Mouse (Mus musculus) CD4-positive, CD25-positive, alpha-beta regulatory T cell, adult 2 months (primary cell): ENCODE data around the gene Nsl1.

Experiments used
- DNase-seq: peaks from one replicate; pipeline ENCODE4 v3.0.0-alpha.2; 2012; ENCODE audit warnings: low read depth, low spot score

Gene Nsl1

DNA sequence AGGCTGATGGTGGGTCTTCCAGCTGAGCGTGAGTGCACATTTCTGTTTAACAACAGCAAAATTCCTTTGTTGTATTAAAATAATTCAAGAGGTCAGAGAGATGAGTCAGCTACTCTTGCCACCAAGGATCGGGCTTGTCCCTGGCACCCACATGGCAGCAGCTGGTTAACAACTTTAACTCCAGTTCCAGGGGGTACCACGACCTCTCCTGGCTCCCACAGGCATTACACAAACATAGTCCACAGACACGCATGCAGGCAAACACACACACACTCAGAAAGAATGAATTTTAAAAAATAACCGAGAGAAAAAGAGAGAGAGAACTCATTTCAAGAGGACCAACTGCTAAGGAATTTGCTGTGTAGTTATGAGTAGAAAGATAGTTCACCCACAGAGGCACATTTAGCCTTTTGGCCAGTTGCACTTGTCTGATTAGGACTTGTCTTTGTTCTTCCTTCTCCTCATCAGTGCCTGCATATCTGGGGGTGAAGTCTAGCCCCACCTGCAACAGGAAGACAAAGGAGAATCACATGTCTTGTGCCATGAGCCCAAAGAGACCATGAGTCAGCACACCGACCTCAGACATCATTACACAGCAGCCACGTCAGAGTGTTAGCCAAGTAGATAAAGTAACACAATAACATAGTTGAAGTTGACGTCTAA lies 7.8 kb upstream of the Nsl1 start:
- no peak for DNase-seq

DNA sequence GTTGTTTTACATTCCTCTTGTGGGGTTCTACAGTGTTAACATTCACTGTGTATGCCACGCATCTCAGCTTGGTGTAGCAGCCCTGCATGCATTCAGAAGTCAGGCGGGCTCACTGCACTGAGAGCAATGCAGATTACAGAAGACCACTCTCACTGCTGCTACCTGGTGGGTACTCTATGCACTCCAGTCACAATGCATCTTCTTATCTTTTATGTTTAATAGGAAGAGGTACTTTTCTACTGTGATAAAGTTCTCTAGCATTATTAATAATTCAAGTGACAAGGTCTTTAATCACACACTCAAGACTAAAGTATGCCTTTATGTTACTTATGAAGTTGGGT lies 7.3 kb upstream of the Nsl1 start:
- DNase-seq: no peak

DNA sequence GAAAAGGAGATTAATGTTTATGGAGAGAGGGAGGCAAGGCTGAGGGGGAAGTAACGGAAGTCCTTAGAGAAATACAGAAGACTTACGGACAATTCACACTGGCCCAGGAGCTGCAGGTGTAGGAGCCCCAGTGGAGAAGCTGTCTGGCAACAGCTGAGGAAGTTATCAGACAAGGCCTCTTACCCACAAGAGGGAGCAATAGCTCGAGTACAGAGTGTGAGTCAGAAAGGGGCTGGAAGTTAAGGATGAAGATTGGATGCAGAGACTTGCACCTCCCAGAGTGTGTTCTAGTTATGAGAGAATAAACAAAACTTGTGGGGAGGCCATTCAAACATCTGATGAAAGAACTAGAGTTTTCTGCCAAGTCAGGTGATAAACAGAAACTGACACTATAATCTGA lies 5.4 kb upstream of the Nsl1 start:
- DNase-seq: no peak

DNA sequence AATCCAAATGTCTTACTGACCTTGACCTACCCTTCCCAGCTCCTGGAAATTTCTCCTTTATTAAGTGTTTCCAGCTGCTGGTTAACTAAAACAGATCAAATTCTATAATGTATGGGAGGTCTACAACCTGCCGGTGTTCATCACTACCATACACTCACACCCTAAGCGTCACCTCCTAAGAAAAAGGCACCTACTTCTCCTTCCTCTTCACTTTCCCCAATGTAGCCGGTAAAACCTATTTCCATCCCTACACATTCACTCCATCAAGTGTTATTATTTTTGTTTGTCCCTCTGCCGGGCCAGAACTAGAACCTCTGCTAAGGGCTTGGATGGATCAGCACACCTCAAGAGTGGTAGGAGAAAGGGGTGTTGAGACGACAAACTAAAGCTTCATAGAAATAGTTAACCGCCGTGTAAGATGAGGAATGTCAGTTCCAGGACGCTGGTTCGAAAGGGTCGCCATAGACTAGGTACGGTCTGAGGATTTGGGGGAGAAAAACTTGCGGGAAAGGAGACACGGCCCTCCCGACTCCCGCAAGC lies 501 bp upstream of the Nsl1 start:
- no peak for DNase-seq

DNA sequence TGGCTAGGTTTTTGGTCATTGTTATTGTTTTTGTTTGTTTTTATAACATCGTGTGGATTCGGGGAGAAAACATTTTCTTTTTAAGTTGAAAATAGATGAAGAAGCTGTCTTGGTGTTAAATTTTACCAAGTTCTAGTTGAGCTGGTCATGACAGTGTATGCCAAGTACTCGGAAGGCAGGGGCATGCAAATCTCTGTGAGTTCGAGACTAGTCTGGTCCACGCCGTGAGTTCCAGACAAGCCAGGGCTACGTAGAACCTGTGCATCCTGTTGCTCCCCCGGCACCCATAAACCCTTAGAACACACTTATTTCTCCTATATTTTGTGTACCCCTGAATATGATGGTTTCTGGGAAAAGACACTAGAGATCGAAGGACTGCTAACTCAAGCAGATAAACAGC lies 888 bp downstream of the Nsl1 start:
- DNase-seq: no peak

DNA sequence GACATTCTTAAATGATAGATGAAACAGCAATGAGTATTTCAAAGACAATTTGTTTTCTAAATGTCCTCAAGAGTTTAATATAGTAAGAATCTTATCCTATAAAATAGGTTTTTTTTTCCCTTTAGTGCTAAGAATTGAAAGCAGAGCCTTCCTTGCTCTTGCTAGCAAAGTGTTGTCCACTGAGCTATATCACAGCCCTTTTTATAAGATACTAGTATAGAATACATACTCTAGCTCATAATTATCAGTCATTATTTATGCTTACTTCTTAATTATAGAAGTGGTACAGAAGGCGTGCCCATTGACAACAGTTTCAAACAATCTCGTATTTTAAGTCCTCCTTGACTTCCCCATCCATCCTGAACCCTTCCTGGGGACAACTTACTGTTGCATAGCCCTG lies 1.7 kb downstream of the Nsl1 start:
- no peak for DNase-seq

DNA sequence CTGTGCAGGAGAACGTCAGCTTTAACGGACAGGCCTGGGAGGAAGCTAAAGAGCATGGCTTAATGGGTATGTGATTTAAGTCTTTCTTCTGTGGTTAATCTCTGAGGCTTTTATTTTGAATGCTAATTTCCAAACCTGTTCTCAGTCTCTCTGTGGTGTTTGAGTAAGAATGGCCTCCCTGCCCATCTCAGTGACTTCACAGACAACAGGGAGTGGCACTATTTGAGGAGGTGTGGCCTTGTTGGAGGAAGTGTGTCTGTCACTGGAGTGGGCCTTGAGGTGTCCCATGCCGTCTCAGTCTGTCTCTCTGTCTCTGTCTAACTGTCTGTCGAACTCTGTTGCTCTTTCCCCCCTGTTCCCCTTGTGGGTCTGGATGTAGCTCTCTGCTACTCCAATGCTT lies 2.4 kb downstream of the Nsl1 start:
- DNase-seq: no peak

DNA sequence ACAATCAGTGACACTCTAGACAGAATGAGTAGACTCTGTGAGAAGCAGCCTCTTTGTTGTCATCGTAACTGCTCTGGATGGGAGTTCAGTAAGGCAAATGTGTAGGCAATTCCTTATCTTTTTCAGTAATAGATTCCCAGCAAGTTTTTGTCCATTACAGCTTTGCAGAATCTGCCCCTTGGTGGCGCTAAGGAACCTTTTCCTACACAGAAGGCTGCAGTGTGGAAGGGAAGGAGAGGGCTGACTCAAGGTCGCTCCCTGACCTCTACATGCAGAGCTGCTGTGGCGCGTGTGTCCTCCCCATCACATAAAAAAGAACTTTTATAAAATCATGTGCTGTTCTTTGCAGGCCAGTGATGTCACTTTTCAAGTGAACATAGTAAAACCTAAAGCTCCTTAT lies 5.6 kb downstream of the Nsl1 start:
- DNase-seq: no peak

DNA sequence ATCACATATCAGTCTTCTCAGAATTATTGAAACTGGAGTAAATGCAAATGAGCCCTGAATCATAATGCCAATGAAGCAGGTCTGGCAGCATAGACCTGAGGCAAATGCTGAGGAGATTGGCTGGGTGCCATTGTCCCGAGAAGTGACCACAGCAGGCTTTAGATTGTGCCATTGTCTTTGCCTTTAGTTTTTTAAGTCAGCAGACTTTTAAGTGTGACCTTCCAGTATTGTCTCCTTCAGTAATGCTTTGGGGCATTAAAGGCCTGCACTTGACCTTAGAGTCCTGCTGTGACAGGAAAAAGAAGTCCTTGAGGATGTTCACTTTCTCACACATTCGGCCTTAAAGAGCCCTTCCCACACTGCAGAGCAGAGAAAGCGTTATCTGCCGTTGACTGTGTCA lies 7.4 kb downstream of the Nsl1 start:
- DNase-seq: no peak

DNA sequence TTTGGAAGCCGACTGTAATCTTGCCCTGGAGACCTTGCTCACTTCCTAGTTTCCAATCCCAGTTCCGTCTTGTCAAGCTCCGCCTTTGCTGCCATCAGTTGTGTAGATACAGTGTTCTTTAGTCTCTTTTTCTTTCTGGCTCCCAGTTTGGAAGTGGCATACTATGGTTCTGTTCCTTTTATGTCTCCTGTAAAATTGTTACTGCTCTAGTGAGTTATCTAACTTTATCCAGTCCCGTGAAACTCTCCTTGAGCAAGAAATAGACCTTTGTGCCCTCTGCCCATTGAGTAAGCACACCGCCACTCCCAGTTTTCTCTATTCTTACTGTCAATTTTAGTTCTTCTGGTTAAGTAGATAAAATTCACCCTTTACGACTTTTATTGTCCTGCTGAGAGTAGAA lies 8.8 kb downstream of the Nsl1 start:
- DNase-seq: no peak

DNA sequence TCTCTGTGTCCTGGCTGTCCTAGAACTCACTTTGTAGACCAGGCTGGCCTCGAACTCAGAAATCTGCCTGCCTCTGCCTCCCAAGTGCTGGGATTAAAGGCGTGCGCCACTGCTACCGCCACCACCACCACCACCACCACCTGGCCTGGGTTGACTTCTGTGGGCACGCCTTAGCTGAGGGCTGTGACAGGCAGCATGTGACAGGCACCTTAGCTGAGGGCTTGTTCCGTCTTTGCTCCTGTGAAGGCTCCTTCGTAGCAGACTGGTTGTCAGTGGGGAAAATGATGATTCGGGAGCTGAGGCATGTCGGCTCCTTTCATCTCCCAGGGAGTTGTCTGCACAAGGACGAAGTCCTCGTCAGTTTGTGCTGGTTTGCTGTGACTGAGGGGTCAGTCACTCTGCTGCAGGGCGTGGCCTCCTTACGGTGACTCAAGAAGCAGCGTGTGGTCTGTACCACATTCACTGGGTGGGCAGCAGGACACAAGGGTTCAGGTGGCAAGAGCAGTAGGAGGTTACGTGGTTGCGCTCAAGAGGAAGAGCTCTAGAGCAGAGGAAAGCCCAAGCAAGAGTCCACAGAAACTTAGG lies 9.6 kb downstream of the Nsl1 start:
- DNase-seq: no peak

DNA sequence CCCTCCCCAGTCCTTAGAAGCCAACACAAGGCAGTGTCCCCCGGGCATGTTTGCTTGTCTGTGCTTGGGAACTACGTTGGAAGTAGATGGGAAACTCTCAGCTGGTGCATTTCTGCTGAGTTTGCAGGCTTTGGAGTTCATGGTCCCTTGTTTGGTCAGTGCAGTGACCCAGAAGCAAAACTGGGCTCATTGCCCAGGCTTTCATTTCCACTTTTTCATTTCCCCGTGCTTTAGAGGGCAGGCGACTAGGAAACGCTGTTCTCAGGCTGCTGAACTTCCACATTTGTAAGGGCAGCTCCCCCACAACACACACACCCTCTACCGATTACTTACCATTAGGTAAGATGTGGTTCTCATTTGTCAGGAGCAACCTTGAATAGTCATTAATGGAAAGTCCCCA lies 10.2 kb downstream of the Nsl1 start:
- DNase-seq: no peak

DNA sequence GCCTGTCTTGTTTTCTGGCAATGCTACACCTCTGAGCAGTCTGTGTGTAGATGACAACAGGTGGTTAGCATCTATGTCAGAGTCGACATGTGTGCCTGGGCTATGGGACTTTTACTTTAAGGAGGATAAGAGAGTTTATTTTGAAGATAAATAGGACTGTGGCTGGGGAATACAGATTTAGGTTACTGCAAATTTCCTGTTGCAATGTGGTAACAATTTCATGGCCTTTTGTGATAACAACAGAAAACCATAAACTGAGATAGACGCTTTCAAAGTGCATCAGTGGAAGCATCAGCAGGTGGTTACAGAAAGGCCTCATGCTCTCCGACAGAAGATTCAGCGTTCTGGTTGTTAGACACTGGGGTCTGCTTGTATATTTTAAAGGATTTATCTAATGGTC lies 10.7 kb downstream of the Nsl1 start:
- DNase-seq: no peak

DNA sequence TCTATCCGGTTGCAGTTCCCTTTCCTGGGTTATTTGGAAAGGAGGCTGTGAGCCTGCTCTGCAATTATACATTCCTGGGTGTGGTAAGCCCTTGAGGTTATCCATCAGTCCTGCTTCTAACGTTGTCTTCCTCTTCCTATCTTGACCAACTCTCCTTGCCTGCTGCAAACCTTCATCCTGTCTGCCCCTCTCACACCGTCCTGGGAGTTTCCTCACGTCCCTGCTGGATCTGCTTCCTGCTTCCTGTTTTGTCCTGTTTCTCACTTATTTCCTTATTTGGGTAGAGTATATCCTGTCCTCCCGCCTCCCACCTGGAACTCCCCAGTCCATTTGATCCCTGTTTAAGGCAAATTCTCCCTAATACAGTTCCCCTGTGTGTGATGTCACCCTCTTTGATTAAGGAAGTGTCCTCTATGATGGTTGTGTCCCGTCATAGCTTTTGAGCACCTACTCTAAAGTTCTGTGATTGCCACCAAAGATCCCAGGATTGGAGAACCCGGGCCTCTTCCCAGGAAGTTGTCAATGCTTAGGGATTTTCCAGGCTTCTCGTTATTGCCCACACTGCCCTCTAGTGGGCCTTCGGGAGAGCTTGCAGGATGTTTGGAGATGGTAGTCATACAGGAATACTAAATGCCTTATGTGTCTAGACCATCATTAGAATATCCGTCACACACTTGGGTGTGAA lies 12.5 kb downstream of the Nsl1 start:
- peak; percentile 52 for DNase-seq

DNA sequence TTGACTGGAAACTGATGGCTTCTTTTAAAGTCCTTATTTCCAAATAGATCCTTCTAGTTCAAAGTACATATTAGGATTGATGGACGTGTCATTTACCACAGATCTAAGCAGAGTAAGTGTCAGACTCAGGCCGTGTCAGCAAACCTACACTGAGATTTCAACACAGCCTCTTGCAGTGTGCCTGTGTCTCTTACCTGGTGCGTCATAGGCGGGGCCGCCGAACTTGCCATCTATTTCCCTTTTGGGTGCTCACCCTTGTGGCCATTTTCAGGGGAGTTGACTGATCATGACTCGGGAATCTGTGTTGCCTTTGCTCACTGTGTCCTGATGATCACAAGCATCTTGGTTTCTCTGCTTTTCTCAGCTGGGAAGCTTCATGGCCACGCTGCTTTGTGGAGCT lies 20.4 kb downstream of the Nsl1 start:
- DNase-seq: no peak

DNA sequence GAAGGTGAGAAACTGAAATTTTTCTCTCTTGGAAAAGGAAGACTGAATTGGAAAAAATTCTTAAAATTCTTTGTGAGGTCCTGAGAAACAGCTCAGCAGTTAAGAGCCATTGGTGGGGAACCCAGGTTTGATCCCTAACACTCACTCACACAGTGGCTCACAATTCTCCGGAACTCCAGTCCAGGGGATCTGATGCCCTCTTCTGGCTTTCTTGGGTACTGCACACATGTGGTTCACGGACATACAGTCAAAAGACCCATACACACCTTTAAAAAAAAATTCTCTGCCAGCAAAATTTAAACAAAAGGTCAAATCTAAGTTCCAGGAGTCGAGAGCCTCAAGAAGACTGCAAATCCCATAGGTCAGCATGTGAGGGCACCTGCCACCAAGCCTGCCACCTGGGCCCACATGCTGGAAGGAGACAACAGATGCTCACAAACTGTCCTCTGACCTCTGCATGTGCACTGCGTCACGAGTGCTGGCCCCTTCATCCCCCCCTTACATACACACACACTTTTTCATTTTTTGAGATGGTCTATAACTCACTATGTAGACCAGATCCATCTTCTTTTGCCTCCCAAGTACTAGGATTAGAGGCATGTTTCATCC lies 22.2 kb downstream of the Nsl1 start:
- DNase-seq: peak; percentile 66

DNA sequence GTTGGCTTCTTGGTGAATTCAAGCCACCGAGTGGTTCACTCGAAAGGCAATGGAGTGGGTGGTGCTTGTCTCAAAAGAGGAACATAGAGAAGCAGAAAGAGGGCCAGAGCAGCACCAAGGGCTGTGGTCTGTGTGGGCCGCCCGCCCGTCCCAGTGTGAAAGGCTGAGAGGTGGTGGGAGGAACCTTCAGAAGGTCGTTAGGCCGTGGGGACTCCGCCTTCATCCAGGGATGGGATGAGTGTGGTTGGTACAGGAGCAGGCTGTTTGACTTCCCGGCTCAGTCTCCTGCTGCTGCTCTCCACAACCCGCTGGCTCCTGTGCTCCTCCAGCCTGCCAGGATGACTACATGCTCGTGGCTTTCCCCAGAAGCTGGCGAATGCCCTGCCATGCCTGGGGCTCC lies 22.8 kb downstream of the Nsl1 start:
- DNase-seq: no peak

DNA sequence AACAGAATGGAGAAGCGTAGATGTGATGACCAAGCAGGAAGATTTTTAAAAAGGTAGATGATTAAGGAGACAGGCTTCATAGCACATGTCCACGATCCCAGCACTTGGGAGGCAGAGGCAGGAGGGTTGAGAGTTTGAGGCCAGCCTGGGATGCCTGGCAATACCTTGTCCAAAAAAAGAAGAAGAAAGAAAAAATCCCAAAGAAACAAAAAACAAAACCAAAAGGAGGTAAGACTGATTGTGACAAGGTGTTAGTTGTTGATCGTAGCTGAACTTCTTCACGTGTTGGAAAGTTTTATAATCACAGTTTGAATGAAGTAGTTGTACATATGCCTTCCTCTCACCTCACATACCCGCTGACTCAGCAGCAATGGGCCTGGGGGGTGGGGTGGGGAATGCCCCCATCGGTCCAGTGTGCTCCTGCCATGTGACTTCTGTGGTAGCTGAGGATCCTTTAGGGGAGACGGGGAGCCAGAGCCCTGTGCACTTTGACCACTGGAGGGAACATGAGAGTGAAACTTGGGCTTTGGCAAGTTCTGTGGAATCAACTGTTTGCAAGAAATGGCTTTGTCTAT lies 23.6 kb downstream of the Nsl1 start:
- DNase-seq: no peak

DNA sequence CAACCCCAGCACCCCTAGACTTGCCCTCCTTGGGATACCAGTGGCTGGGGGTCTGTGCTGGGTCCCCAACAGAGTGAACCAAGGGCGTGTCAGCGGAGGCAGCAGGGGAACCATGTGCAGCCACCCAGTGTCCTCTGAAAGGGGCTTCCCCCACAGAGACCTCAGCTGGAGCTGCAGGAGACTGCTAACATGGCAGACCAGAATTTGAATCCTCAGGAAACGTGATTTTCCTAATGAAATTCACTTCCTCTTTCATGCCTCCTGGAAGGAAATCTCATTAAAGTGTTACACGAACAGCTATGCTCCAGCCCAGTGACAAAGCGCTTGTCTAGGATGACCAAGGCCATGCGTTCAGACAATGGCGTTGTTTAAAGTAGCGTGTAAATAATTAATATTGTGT lies 24.1 kb downstream of the Nsl1 start:
- no peak for DNase-seq

DNA sequence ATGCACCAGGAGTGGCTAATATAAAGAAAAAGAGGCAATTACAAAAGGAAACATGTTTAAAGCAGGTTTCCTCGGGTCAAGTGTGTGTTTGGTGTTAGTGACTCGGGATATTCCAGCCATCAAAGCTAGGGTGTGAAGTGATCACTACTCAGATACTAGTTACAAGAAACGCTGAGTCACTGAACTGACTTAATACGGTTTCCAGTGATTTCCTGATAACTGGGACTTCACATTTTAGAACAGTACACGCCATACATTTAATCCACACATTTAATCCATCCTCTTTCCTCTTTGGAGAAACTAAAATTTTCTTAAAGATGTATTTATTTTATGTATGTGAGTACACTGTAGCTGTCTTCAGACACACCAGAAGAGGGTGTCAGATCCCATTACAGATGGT lies 25.1 kb downstream of the Nsl1 start:
- DNase-seq: no peak

DNA sequence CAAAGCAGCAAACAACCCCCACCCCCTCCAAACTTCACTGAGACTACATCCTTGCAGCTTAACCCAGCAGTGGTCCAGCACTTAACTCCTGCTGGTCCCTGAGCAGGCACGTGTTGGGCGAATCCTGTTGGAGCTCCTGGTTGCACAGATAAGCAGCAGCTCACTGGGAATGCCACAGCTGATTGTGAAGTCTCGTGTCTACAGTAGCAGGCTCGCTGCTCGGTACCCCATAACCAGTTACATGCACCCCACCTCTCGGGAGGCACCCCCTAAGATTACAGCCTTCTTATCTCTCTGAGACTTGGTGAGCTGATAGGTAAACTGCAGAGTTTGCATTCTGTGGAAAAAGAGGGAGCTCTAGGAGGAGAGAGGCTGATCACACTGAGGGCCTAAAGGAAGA lies 26.5 kb downstream of the Nsl1 start:
- no peak for DNase-seq

DNA sequence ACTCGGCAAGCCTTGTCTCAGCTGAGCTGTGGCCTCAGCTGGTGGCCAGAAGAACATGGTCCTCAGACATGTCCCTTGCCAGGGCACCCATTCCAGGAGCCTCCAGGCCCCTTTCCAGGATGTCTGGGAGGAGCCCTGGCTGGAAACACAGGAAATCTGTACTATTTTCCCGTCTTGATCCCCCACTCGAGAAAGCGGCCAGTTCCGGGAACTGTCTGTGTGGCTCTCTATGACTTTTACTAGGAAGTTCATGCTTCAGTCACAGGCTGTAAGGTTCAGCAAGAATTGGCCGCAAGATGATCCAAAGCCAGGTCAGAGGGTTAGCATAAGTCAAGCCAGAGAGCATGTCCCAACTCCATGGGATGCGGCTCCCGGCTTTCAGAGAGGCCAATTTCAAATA lies 29.2 kb downstream of the Nsl1 start:
- no peak for DNase-seq

DNA sequence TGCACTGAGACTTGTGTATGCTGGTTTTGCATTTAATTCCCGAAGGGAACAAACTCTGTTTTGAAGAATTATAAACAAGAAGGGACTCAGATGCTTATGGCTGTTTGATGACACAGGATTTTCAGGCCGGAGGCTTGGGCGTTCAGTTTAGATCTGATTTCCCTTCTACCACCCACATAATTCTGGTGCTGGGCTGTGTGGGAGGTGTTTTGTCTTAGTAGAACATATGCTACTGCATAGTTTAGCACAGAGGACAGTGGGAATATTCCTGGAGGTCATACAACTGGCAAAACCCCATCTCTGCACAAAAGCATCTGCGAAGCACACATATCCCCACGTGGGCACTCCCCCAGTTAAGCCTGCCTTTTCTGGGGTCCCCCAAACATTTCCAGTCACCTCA lies 30.8 kb downstream of the Nsl1 start:
- DNase-seq: no peak
